Mouse (Mus musculus): Measurements from ENCODE around the gene Ddt.
A peak's percentile ranks its signal among the peaks of the same experiment; 100 is the strongest.

DNA sequence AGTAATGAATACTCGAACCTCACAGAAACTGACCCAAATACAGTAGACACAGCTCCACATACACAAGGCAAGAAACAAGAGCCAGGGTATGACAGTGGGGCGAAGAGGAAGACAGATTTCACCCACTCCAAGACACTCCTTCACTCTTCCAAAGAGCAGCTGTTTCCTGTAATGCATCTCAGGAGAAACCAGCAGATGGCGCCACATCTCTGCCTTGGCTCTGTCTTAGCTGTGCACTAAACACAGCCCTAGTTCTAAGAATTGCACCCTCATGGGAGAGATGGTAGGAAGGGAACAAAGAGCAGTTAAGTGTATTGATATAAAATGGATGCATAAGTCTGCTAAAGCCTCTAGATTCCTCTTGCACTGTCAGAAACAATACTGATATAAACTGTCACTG is 29.2 kb downstream of the Ddt start:
- TF ChIP-seq CTCF (IDR thresholded peaks at IDR 0.05) (peak; percentile 96), EP300 (IDR thresholded peaks at IDR 0.05) (no peak)

Data from lung, postnatal 0 days (tissue).